Mouse (Mus musculus): ENCODE measurements around the gene Chd8.

- TF ChIP-seq GATA1 (IDR thresholded peaks at IDR 0.05; ENCODE audit: borderline replicate concordance, low read length) (no peak), FLI1 (IDR thresholded peaks at IDR 0.05; ENCODE audit: low read length) (no peak)
These were observed 60.3 kb downstream of the Chd8 start, which contains the start of gene Supt16 for GRCm38 (mm10) chr14:52197156-52197878.
